Mouse (Mus musculus): ENCODE data around the gene Myo18a.

DNA sequence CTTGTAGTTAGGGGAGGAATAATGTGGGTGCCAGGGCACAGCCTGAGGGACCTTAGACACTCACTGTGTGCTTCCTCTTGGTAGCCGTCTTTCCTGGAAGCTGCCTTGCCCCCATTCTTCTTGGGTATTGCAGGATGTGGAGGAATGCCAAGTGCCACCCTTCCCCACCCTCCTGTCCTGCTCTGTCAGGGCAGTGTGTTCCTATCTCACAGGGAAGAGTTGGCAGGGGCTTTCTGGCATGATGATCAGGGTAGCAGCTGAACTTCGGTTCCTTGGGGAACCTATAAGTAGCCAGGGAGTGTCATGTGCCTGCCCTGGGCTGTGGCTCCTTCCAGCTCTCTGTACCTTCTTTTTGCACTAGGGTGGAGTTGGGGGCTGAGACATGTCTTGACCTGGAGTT lies 50.9 kb downstream of the Myo18a start:
- TF ChIP-seq EP300 (optimal IDR thresholded peaks at IDR 0.05) (no peak), CTCF (IDR thresholded peaks at IDR 0.05; ENCODE audit: low read depth) (no peak)
